Comparison of ENCODE assay signal across 17 mouse cellular contexts in genomic region chr17:48600176-48600575, GRCm38 (mm10).
"Had no signal": no experiment of that assay in that cellular context is flagged by ENCODE, and none has a peak within 500 bp of the region (broad histone marks: within the 10 kb centered on the region; RNA-seq: fewer than 3 reads in every experiment).

No protein-coding gene starts in this region.

- ATAC-seq: intestine, postnatal 0 days; midbrain, embryonic 15.5 days had no signal

- H3K4me3 ChIP-seq: left cerebral cortex, adult 2 months; limb, embryonic 10.5 days; liver, embryonic 15.5 days; megakaryocyte, embryonic 14.5 days; midbrain, embryonic 15.5 days; neural tube, embryonic 13.5 days had no signal

- H3K9ac ChIP-seq: liver, embryonic 15.5 days; lung, embryonic 14.5 days; midbrain, embryonic 15.5 days; neural tube, embryonic 13.5 days had no signal

- H3K4me1 ChIP-seq: liver, embryonic 15.5 days; megakaryocyte, embryonic 14.5 days; midbrain, embryonic 15.5 days; neural tube, embryonic 13.5 days had no signal

- H3K4me2 ChIP-seq: liver, embryonic 11.5 days; liver, embryonic 15.5 days; lung, embryonic 14.5 days; midbrain, embryonic 11.5 days; midbrain, embryonic 15.5 days; neural tube, embryonic 13.5 days had no signal

- H3K9me3 ChIP-seq: limb, embryonic 10.5 days; liver, embryonic 15.5 days; midbrain, embryonic 15.5 days; neural tube, embryonic 13.5 days had no signal

- H3K36me3 ChIP-seq: limb, embryonic 10.5 days; liver, embryonic 15.5 days; midbrain, embryonic 15.5 days; neural tube, embryonic 13.5 days had no signal

- H3K27ac ChIP-seq: left cerebral cortex, adult 2 months; limb, embryonic 10.5 days; liver, embryonic 15.5 days; macrophage; midbrain, embryonic 15.5 days; neural tube, embryonic 13.5 days had no signal

- H3K27me3 ChIP-seq: liver, embryonic 15.5 days; midbrain, embryonic 15.5 days; neural tube, embryonic 13.5 days had no signal

- DNase-seq: lung, embryonic 14.5 days; lung, postnatal 14 days; retina, postnatal 1 day; right cerebral cortex, postnatal 4 days; spleen, adult 18-20 months; thymus, adult 2 months; thymus, postnatal 25 days had no signal
